Mouse (Mus musculus) adrenal gland, adult 2 months (tissue): ENCODE results near the gene Hexim2. TPM values are rescaled to one million over a fixed set of nuclear protein-coding genes. Genes with fewer than 3 reads are reported as not detected.

Experiments
- DNase-seq: peaks from one replicate; pipeline ENCODE4 v3.0.0; 2021
- polyA plus RNA-seq: library from polyadenylated mRNA; depleted of rRNA; stranded (reverse); fragments of >200 nt; gene quantifications from 2 replicates; pipeline ENCODE4 v1.2.3, GENCODE M21; 2012
- total RNA-seq, 2 experiments: library from RNA; stranded (reverse); gene quantifications; 2 replicates each; pipeline ENCODE4 v1.2.3; 2021

Hexim2 gene
- total and polyA plus RNA-seq, 3 experiments, result 2.8 to 7.0 (median 3.3) TPM

DNA sequence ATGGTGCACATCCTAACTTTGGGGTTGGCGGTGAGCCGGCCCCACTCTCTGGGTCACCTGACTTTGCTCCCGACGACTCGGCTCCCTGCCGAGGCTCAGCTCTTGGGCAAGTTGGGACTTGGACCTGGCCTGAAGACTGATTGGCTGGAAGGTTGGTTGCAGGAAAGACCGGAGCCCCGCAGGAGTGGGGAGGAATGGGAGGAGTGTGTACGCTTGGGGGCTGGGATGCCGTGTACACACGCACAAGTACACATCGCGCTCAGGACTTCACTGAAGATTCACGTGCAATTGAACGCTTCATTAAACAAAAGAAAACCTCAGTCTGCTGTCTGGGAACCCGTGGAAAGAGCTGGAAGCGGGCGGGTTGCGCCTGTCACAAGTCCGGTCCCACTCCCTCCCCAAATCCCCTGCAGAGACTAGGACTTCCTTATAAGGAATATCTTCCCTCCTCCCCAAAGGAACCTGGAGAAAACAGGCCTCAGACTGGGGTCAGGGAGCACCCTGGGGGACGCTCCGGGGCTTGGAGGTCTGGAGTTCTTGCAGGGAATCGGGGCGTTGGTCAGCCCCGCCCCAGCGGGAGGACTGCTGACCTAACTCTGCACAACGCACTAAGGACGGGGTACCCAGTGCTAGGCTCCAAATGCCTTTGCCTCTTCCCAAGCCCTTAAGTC is 20.2 kb upstream of the Hexim2 start:
- peak; percentile 91 for DNase-seq

DNA sequence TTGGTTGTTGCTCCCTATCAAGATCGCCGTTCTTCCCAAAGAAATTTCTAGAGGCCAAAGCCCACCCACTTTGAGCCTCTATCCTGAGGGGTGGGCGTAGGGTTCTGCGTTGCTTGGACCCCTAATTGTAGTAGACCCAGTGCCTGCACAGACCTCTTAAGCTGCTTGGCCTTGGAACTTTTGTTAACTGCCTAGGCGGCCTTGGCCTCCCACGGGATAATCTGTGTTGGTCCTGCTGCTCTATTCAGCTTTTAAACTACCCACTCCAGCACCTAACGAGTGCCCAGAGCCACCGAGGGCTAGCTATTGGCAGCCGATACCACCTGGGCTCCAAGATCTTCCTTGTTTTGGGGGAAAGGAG is 19.7 kb upstream of the Hexim2 start:
- DNase-seq, result peak; percentile 80

DNA sequence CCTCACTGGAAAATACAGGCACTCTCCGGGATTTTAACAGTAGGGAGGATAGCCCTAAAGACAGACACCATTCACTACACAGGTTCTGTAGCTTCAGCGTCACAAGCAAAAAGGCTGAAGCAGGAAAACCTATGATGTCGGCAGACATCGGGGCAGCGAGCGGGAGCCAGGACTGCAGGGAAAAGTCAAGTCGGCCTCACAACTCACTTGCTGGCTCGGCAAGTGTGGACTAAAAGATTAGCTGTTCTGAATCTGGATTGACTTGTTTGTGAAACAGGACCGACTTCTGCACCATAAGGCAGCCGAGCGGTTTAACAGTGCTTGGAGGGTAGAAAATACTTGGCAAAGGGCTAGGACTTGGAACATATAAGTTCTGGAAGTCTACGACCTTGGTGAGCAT is 19.2 kb upstream of the Hexim2 start:
- DNase-seq, result peak; percentile 53

DNA sequence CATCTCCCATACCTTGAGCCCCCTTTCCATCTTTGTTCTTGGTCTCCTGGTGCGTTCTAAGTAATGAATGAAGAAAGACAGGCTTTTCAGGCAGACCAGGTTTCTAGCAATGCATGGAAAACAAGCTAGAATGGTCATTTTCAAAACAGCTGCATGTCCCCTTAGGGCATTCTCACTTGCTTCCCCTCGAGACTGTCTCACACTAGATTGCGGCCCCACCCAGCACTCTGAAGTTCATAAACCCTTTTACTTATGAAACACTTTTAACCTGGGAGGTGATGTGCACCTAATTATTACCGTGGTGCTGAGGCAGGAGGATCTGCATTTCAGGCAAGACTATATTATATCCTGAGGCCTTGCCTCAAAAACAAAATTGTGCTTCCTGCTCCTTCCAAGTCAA is 18.5 kb upstream of the Hexim2 start:
- DNase-seq, result peak; percentile 7

DNA sequence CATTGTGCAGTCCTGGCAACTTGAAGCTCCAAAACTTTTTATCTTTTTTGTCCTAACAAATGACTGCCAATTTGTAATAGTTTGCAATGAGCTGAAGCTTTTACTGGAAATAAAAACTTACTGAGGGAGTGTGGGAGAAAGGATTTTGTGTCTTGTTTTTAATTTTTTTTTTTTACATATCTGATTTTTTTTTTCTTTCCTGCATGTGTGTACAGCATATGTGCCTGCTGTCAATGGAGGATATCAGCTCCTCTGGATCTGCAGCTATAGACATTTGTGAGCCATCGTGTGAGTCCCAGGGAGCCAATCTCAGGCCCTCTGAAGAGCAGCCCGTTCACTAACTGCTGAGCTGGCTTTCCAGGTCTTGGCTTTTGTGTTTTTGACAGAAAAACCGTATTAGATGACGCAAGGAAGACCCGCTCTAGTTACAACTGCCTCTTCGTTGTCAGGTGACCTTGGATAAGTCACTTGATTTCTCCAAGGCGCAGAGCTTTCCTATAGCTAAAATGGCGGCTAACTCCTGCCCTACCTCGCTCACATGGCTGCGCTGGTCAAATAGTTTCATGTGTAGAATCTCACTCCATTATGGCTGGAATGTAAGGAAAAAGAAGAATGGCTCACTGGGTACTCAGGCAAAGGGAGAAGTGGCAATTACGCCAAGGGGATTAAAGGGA is 17.8 kb upstream of the Hexim2 start:
- no peak for DNase-seq

DNA sequence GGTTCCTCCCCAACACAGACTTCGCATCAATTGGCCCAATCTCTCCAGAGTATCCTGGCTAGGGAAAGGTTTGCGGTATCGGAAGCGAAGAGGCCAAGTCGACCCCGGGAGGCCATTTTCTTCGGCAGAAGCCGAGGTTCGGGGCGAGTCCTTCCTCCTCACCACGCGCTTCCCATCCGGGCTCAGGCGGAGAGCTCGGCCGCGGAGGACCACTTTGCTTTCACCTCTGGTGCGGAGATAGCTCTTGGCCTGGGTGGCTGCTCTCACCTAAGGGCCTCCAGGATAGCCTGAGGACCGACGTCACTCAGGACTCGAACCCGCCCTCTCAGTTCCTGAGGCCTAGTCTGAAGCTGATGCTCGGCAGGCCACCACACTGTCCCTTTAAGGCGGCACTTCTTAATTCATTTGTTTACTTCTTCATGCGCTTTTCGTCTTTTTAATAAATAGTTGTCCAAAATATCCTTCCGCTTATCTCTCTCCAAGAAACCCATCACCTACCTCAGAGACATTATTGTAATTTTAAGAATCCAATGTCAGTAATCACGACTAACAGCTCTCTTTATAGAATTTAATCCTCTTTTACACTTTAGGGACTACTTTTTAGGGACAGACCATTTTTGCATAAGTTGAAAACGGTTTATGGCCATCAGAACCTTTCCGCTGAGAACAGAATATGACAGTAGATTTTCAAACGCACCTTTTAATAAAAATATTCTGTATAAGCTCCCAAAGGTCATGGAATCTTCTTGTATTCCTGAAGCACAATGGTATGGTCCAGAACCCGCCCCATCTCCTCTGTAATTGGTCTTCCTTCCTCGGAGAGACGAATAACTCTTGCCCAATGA is 16.8 kb upstream of the Hexim2 start:
- DNase-seq, result peak; percentile 90

DNA sequence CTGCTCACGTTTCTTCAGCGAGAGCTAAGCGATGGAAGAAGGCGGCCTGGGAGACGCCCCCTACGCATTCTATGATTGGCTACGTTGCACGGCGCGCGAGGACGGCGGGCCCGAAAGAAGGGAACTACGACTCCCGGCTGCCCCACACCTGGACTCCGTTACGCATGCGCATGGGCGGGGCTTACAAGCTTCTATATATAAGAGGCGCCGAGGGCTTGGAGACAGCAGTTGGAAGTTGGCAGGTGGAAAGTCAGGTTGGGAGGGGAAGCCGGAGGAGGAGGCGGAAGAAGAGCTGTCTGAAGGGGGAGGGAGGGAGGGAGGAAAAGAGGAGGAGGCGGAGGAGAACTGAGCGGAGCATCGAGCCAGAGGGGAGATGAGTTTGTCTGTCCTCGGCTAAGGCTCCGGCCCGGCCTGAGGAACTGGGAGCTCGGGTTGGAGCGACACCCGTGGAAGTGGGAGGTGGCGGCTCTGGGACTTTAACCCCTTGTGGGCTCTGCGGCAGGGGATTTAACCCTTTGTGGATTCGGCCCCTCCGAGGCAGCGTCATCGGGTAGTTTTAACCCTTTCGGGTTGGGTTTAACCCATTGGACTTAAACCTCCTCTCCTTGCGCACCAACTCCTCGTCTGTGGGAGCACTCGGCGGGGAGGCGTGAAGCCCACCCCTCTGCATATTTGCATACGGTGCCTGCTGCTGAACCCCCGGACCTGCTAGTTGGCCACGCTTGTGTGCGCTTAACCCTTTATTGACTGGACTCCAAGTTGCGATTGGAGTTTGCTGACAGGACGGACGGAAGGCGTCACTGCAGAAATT is 16.0 kb upstream of the Hexim2 start, which contains the start of gene Hexim1:
TSS of gene Hexim1 (plus strand) at position 224 of the 811 bp plus-strand sequence.
- DNase-seq, result peak; percentile 100

DNA sequence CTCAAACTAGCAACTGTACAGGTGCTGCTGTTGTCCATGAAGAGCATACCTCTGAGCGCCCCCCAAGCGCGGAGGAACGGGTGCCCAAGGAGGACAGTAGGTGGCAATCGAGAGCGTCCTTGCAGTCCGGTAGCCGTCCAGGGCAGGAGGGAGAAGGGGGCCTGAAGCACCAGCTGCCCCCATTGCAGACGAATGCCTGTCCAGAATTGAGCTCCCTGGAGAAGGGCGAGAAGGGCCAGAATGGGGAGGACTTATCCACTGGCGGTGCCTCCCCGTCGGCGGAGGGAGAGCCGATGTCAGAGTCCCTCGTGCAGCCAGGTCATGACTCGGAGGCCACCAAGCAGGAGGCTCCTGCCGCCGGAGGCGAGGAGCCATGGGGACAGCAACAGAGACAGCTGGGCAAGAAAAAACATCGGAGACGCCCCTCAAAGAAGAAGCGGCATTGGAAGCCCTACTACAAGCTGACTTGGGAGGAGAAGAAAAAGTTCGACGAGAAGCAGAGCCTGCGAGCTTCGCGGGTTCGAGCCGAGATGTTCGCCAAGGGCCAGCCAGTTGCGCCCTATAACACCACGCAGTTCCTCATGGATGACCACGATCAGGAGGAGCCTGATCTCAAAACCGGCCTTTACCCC is 15.2 kb upstream of the Hexim2 start:
- peak; percentile 85 for DNase-seq

DNA sequence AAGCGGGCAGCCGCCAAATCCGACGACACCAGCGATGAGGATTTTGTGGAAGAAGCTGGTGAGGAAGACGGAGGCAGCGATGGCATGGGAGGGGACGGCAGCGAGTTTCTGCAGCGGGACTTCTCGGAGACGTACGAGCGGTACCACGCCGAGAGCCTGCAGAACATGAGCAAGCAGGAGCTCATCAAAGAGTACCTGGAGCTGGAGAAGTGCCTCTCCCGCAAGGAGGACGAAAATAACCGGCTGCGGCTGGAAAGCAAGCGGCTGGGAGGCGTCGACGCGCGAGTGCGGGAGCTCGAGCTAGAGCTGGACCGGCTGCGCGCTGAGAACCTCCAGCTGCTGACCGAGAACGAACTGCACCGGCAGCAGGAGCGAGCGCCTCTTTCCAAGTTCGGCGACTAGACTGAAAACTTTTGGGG is 14.6 kb upstream of the Hexim2 start:
- peak; percentile 64 for DNase-seq

DNA sequence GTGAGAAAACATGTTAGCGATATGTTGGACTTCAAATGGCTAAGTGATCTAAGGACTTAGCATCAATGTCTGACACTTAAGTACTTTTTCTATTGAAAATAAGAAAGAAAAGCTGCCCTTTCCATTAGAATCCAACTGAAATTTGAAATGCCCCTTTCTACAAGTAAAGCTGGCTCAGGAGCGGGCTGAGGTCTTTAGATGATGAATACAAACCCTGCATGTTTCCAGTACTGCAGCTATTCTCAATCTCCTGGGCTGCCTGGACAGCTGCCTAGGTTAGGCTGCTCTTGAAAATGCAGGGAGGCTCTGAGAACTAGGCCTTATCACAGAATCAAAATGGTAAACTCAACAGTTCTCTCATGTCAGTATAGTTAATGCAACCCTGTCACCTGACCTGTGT is 13.4 kb upstream of the Hexim2 start:
- peak; percentile 10 for DNase-seq

DNA sequence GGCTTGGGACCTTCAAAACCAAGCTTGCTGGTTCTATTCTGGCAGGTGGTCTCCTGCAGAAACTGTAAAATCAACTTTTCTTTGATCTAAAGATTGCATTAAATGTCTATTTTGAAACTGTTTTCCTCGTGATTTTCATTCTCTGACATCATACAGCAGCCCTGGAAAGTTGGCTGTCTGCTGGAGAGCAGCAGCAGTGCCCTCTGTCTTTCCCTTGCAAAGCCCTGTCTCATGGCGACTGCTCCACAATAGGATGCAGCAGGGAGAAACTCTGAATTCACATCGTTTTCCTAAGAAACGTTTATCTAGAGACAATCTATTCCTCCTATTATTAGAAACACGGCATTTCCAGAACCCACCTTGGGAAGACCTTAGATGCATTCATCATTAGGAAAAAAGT is 12.6 kb upstream of the Hexim2 start:
- DNase-seq, result peak; percentile 30

DNA sequence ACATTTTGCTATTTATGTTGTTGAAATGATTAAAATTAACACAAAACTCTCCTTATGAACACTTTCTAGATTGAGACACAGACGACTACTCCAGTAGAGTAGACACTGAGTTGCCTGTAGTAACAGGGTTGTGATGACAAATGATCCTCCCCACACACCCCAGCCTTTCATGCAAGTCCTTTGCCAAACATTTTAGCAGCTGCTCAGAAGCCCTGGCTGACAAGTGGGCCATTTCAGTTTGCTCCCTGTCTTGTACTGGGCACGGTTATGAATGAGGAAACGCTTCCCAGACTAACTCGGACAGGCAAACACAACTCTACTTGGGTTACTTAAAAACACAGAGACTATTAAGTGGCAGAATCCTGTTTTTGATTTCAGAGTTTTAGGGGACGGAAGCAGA is 11.9 kb upstream of the Hexim2 start:
- peak; percentile 23 for DNase-seq

DNA sequence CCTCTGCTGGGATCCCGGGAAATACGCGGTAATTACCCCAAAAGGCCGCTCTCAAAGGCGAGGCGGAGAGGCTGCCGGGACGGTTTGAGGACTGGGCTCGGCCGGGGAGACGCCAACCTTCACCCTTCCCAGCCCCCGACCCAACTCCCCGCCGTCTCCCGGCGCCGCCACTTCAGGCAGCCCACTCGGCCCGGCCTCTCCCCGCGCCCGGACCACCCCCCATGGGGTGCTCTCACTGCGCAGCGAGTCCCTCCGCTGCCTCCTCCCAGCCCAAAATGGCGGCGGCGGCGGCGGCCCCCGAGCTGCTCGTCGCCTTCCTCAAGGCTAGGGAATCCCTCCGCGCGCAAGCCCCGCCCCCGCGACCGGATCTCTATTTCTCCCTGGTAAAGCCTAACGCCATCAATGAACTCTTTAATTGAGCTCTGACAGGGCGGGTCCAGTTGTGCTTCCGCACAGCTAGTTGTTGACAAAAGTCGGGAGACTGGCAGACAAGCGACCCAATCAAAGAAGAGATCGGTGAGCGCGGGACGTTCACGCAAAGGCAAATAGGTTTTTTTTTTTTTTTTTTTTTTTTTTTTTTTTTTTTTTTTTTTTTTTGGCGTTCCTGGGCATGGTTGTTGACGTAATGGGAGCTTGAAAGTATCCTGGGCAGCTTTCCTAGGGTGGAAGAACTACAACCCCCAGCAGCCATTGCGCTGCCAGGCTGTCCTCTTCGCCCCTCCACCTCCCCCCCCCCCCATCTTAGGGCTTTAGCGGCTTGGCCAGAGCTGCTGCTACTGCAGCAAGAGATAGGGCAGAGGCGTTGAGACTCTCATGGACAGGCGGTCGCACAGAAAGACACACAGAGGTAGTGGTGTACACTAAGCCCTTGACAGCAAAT is 587 bp downstream of the Hexim2 start:
- peak; percentile 100 for DNase-seq

DNA sequence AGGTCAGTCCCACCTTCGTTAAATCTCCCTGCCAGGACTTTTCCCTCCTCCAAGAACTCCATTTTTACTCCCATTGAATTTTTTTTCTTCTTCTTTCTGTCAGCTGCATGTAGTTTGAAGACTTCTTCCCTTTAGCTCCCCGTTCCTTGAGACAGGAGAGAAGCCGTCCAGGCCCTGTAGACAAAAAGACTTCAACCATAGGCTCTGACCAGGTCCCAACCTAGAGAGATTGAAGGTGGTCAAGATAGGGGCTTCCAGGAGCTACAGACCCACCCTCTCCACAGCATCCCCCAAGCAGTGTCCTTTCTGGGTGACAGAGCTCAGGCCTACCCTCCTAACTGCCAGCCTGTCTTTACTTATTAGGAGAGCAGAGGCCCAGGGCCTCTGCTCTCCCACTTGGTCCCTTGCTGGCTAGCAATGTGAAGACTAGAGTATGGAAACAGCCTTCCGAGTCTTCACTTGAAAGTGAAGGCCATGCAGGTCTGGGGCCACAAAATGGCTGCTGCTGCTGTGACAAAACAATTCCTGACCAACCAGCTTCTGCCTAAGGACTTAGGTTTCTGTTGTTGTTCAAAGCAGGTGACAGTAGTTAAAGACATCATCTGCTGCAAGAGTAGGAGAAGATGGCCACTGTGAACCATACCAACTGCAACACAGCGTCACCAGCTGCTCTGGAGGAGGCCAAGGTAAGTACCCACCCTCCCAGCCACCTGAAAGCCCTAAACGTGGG is 1.4 kb downstream of the Hexim2 start:
- DNase-seq, result no peak

DNA sequence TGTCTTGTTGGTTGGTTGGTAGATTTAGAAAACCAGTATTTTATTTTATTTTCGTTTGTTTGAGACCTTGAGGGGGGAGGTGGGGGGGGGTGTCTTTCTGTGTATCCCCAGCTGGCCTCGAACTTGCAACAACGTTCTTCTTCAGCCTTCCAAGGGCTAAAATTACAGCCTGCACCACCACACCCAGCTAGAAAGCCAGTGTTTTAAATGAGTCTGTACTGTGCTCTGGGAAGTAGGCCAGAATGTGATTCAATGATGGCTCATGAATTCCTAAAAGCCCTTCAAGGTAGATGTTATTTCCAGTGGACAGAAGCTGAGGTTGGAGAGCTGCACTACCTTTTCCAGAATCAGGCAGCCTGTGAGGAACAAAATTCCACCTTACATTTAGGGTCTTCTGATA is 2.0 kb downstream of the Hexim2 start:
- peak; percentile 83 for DNase-seq

DNA sequence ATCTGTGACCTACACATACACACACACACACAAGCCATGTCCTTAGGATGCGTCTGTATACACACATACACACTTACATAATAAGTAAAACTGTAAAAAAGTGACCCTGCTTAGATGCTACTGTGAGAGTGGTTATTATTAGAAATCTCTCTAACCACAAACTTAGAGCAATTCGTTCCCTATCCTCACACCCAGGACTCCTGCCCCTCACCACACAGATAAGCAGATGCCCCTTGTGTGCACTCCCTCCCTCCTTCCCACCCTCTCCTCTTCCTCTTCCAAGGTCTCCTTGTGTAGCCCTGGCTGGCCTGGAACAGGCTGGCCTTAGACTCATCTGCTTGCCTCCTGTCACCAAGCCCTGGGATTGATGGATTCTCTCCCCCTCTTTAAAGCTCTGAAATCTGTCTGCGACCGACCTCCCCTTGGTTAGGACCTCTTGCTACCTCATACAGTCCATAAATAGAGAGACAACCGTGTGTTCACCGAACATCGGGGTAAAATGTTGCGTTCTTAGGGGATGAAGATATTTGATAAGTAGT is 3.9 kb downstream of the Hexim2 start:
- DNase-seq, result no peak

DNA sequence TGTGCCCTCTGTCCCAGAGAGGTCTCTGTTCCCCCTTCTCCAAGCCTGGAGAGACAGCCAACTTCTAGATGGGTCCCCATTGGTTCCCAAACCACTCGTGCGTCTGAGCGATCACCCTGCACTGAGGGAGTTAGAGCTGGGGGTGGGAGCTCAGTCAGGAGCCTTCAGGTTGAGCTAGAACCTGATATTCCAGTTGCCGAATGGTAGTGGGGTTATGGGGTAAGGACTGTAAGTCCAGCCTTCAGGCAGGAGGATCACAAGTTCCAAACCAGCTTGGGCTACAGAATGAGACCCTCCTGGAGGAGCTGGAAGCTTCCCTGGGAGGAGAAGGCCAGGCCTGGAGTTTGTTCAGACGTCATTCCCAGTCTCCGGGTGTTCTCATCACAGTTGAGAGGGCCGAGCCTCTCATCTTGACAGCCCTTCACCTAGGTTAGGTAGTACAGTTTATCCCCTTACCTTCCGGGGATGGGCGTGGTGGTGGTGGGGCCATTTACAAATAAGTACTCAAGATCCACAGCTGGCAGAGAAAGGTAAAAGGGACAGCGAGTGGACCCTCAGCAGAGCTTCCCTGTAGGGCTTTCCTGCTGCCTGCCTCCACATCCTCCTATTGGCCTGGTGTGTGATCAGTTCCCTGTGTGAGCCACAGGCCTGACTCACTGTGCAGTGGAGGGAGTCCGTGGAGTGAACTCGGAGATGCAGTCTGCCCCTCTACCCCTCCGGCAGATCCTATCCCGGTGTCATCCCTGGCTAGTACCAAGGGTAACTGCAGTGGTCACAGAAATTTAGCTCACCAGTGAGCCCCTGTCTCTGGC is 7.9 kb downstream of the Hexim2 start:
- DNase-seq, result no peak

DNA sequence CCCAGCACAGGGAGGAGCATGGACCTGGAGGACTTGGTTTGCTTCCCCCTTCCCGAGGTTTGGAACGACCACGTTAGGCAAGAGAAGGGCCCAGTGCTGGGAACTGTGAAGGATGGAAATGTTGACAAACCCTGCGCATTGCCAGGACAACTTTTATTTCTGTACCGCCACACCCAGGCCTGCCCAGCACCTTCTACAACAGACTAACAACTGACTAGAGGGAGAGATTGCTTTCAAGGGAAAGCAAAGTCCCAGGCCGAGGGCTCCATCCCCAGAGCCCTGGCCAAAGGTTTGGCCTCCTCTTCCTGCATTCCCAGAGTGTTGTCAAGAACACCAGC is 8.5 kb downstream of the Hexim2 start:
- DNase-seq, result no peak
